Comparison of ENCODE assay signal across 8 mouse cellular contexts in the genomic region with DNA sequence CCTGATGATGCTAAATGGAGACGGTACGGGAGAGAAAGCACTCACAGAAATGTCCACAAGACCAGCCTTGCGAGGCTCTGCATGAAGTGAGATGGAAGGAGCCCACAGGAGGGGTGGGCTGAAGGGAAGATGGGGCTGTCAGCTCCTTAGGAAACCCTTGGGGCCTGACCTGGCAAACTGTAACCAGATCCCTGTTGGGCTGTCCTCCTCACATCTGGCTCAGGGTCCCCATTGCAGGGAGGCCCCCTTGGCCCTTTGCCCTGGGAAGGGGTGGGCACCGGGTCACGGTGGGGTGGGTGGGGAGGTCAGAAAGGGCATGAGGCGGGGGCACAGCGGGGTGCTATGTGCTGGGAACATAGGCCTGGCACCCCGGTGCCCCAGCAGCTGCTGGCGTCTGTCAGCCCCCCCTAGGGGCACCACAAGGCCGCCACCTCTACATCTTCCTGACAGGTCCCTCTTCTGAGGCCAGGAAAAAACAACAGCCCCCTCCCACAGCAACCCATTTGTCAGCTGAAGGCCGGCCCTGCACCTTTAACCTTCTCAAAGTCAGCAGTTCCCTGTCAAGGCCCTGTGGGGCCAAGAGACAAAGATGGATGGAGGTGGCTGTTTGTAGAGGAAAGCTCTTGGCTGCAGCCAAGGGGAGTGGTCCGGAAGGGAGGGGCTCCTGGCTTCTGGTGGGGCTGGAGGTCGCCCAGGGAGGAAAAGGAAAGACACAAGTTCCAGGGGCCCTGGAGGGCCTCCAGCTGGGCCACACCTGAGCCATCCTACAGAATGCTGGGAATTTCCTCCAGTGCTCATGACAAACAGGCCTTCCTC. TPM values are rescaled to one million over a fixed set of nuclear protein-coding genes. Genes with fewer than 3 reads are reported as not detected.
DNase-seq lines count a peak whose midpoint lies in the region; ATAC-seq lines count a peak whose summit lies in the region.
"Had no signal": no experiment of that assay in that cellular context is flagged by ENCODE, and none has a peak within 500 bp of the region (broad histone marks: within the 10 kb centered on the region; RNA-seq: fewer than 3 reads in every experiment).

No protein-coding gene starts in this region.

- no peak overlapping the region for H3K4me3 ChIP-seq in brown adipose tissue, adult 24 weeks (ENCODE audit: insufficient read depth, low read depth, low read length)
- H3K4me3 ChIP-seq in midbrain, embryonic 11.5 days (ENCODE audit: low read depth, low read length) = no peak overlapping the region
- H3K4me3 ChIP-seq in forebrain, embryonic 11.5 days (ENCODE audit: low read depth, low read length) = no peak overlapping the region

- H3K4me1 ChIP-seq in brown adipose tissue, adult 24 weeks (ENCODE audit: control insufficient read depth, insufficient read depth, insufficient read length, low read length) = peaks cover 14% of the 10 kb centered on the region
- H3K4me1 ChIP-seq in midbrain, embryonic 11.5 days (ENCODE audit: control insufficient read depth, insufficient read depth, low read length) = no peaks in the 10 kb centered on the region
- H3K4me1 ChIP-seq in forebrain, embryonic 11.5 days (replicated peaks; ENCODE audit: control insufficient read depth, insufficient read depth, low read length) = no peaks in the 10 kb centered on the region

- peak; percentile 97 for DNase-seq in R1 (ENCODE audit: low read depth, low spot score)
- DNase-seq in kidney, adult 11 months = peak; percentile 77
- DNase-seq in lung, postnatal 10 days = peak; percentile 77
- no peak for DNase-seq in midbrain, embryonic 11.5 days (ENCODE audit: low spot score, missing footprints)
- no peak for DNase-seq in forebrain, embryonic 11.5 days (ENCODE audit: low spot score)
- DNase-seq: thymus, adult 2 months had no signal

- H3K9me3 ChIP-seq in midbrain, embryonic 11.5 days (ENCODE audit: control insufficient read depth, low read length) = no peaks in the 10 kb centered on the region
- H3K9me3 ChIP-seq in forebrain, embryonic 11.5 days (ENCODE audit: control insufficient read depth, low read length) = no peaks in the 10 kb centered on the region

- no peak overlapping the region for H3K4me2 ChIP-seq in midbrain, embryonic 11.5 days
- H3K4me2 ChIP-seq in forebrain, embryonic 11.5 days (ENCODE audit: low read depth, low read length, severe bottlenecking) = no peak overlapping the region

- peak overlapping the region; percentile 60 for H3K27ac ChIP-seq in brown adipose tissue, adult 24 weeks (replicated peaks; ENCODE audit: low read depth, low read length)
- no peak overlapping the region for H3K27ac ChIP-seq in midbrain, embryonic 11.5 days (ENCODE audit: low read depth, low read length)
- H3K27ac ChIP-seq in forebrain, embryonic 11.5 days (ENCODE audit: low read depth, low read length) = no peak overlapping the region

- H3K27me3 ChIP-seq in midbrain, embryonic 11.5 days (ENCODE audit: control insufficient read depth, insufficient read depth, low read length) = peaks cover 3% of the 10 kb centered on the region; the same call in 1 of the 2 replicates
- H3K27me3 ChIP-seq in forebrain, embryonic 11.5 days (ENCODE audit: control insufficient read depth, insufficient read depth, low read length) = peaks cover 2% of the 10 kb centered on the region; the same call in 1 of the 2 replicates

- H3K36me3 ChIP-seq in midbrain, embryonic 11.5 days (ENCODE audit: control insufficient read depth, insufficient read depth, low read length) = no peaks in the 10 kb centered on the region
- H3K36me3 ChIP-seq in forebrain, embryonic 11.5 days (ENCODE audit: control insufficient read depth, insufficient read depth, low read length) = no peaks in the 10 kb centered on the region

- no peak for ATAC-seq in midbrain, embryonic 11.5 days (ENCODE audit: low FRiP score)
- ATAC-seq in megakaryocyte progenitor cell, adult 5-6 weeks (replicated peaks; ENCODE audit: poor library complexity) = no peak
- no peak for ATAC-seq in forebrain, embryonic 11.5 days (replicated peaks; ENCODE audit: low FRiP score)

- 55% methylated on average over 13 of the region's 13 CpGs for WGBS in midbrain, embryonic 11.5 days
- 53% methylated on average over 13 of the region's 13 CpGs for WGBS in forebrain, embryonic 11.5 days

- no peak overlapping the region for H3K9ac ChIP-seq in midbrain, embryonic 11.5 days (ENCODE audit: low read length)
- H3K9ac ChIP-seq in forebrain, embryonic 11.5 days (ENCODE audit: low read length) = no peak overlapping the region

RNA-seq across cellular contexts. Expression of a gene that starts 2.6 kb away (rescaled TPM):
- 3.8 and 4.4 TPM in 2 replicates for polyA plus RNA-seq in brown adipose tissue, adult 24 weeks (2012; ENCODE audit: insufficient read depth, insufficient read length, missing spikeins)
- 0.29 TPM in 1 of 2 replicates, not detected in the other for polyA plus RNA-seq in midbrain, embryonic 11.5 days (2014; fragmentation: Nextera tagmentation; extraction: Ambion mirVana)
- not detected in 2 replicates for total RNA-seq in megakaryocyte progenitor cell, adult 5-6 weeks (2015)
- total RNA-seq in megakaryocyte progenitor cell, adult 5-6 weeks (2017) = not detected in 2 replicates
- 0.21 TPM in 1 of 2 replicates, not detected in the other for polyA plus RNA-seq in forebrain, embryonic 11.5 days (2014; fragmentation: Nextera tagmentation; extraction: Ambion mirVana)

Comparison
In these comparisons a context has a peak if more than half of its experiments do, and no peak if none do; other contexts are left out.
1. DNase-seq: peak in R1 (single experiment), kidney, adult 11 months (single experiment) and lung, postnatal 10 days (single experiment); none in midbrain, embryonic 11.5 days (single experiment) and forebrain, embryonic 11.5 days (single experiment).